Mouse (Mus musculus) midbrain, postnatal 0 days (tissue): ENCODE measurements at regions not wholly inside any gene's neighbourhood (a gene's known extent, or its start where the extent isn't known, plus 50 kb on each side); places are given as distances from the start of the nearest gene placed in this dataset.

Experiments
- ATAC-seq: fragments of 200-750 bp; cut with Nextera tagmentation; 2 replicates; pipeline ENCODE4 v1.8.0; 2017; ENCODE audit warnings: moderate number of reproducible peaks, mild to moderate bottlenecking, moderate TSS enrichment, moderate library complexity; ENCODE audit not compliant: low FRiP score
- DNase-seq: peaks from one replicate; pipeline ENCODE4 v3.0.0-alpha.2; 2015; ENCODE audit warnings: low spot score
- H3K27ac ChIP-seq: fragments of 300-500 bp; sonication (generic); 2 replicates; pipeline ENCODE4 v1.5.1; 2014; ENCODE audit warnings: low read depth, mild to moderate bottlenecking, low read length, mixed read lengths
- H3K27me3 ChIP-seq: fragments of 300-500 bp; sonication (generic); 2 replicates; pipeline ENCODE4 v1.6.1; 2014; ENCODE audit warnings: low read length, control low read depth, mixed read lengths; ENCODE audit not compliant: insufficient read depth
- H3K36me3 ChIP-seq: fragments of 300-500 bp; sonication (generic); 2 replicates; pipeline ENCODE4 v1.6.1; 2014; ENCODE audit warnings: low read length, control low read depth, mixed read lengths; ENCODE audit not compliant: insufficient read depth
- H3K4me1 ChIP-seq: fragments of 300-500 bp; sonication (generic); 2 replicates; pipeline ENCODE4 v1.6.1; 2014; ENCODE audit warnings: mild to moderate bottlenecking, control low read depth, antibody characterized with exemption, low read length, mixed read lengths; ENCODE audit not compliant: insufficient read depth
- H3K4me2 ChIP-seq: fragments of 300-500 bp; sonication (generic); 2 replicates; pipeline ENCODE4 v1.6.1; 2014; ENCODE audit warnings: low read depth, mild to moderate bottlenecking, low read length, mixed read lengths; ENCODE audit not compliant: poor library complexity, severe bottlenecking
- H3K4me3 ChIP-seq: fragments of 300-500 bp; sonication (generic); 2 replicates; pipeline ENCODE4 v1.5.1; 2014; ENCODE audit warnings: low read depth, mild to moderate bottlenecking, low read length, moderate library complexity
- H3K9ac ChIP-seq: fragments of 300-500 bp; sonication (generic); replicated peaks from 2 replicates; pipeline ENCODE4 v1.6.1; 2014; ENCODE audit warnings: mild to moderate bottlenecking, low read length, moderate library complexity, mixed read lengths; ENCODE audit not compliant: poor library complexity, severe bottlenecking
- H3K9me3 ChIP-seq: fragments of 300-500 bp; sonication (generic); 2 replicates; pipeline ENCODE4 v1.6.1; 2016; ENCODE audit warnings: low read length, control low read depth
- CTCF ChIP-seq: IDR thresholded peaks from 2 replicates; pipeline ENCODE4 v1.5.1; 2016; ENCODE audit warnings: antibody characterized with exemption, mild to moderate bottlenecking
- WGBS: fragments of 180-500 bp; shearing (Covaris S2); extraction: QIAGEN DNeasy Blood & Tissue Kit; methylation state at CpG from one replicate; pipeline ENCODE4 v1.1.7; 2014; 5-methylcytosine and 5-hydroxymethylcytosine counted together

GRCm38 (mm10) chr4:142350986-142351385, 111.8 kb upstream of the Kazn start:
- H3K4me2 ChIP-seq, result no peak overlapping the region
- H3K27ac ChIP-seq, result no peak overlapping the region
- no peak for ATAC-seq
- no peak overlapping the region for H3K9ac ChIP-seq
- no peak for DNase-seq
- no peaks in the 10 kb centered on the region for H3K9me3 ChIP-seq
- 95% methylated on average over 8 of the region's 8 CpGs for WGBS
- H3K4me3 ChIP-seq, result no peak overlapping the region
- no peak for TF ChIP-seq CTCF
- no peaks in the 10 kb centered on the region for H3K27me3 ChIP-seq
- no peaks in the 10 kb centered on the region for H3K4me1 ChIP-seq
- H3K36me3 ChIP-seq, result no peaks in the 10 kb centered on the region

- no peaks in the 10 kb centered on the region; the same call in 1 of the 2 replicates for H3K4me1 ChIP-seq
- ATAC-seq (no peak), DNase-seq (no peak)
- H3K9me3 ChIP-seq, result no peaks in the 10 kb centered on the region
- 51% methylated on average over 5 of the region's 6 CpGs for WGBS
- no peak overlapping the region for H3K4me2 ChIP-seq
- no peak overlapping the region for H3K4me3 ChIP-seq
- no peaks in the 10 kb centered on the region for H3K27me3 ChIP-seq
- peak; percentile 70 for TF ChIP-seq CTCF
- H3K27ac ChIP-seq, result no peak overlapping the region
- no peaks in the 10 kb centered on the region for H3K36me3 ChIP-seq
- no peak overlapping the region for H3K9ac ChIP-seq
Measured at GRCm38 (mm10) chr4:142348910-142349309, 109.7 kb upstream of the Kazn start.

- Histone ChIP-seq H3K4me3 (no peak overlapping the region), H3K4me1 (peaks cover 13% of the 10 kb centered on the region; the same call in 1 of the 2 replicates), H3K27me3 (no peaks in the 10 kb centered on the region), H3K36me3 (no peaks in the 10 kb centered on the region), H3K9me3 (no peaks in the 10 kb centered on the region), H3K9ac (no peak overlapping the region), H3K27ac (no peak overlapping the region), H3K4me2 (no peak overlapping the region)
- 40% methylated on average over 19 of the region's 19 CpGs for WGBS
- no peak for TF ChIP-seq CTCF
- ATAC-seq (no peak), DNase-seq (peak; percentile 56)
Measured at GRCm38 (mm10) chr4:142342482-142343206, 103.4 kb upstream of the Kazn start.

GRCm38 (mm10) chr4:142341305-142341704, 102.1 kb upstream of the Kazn start:
- Histone ChIP-seq H3K4me1 (peaks cover 13% of the 10 kb centered on the region; the same call in 1 of the 2 replicates), H3K4me3 (no peak overlapping the region), H3K36me3 (no peaks in the 10 kb centered on the region), H3K9me3 (no peaks in the 10 kb centered on the region), H3K27ac (no peak overlapping the region), H3K4me2 (no peak overlapping the region), H3K9ac (no peak overlapping the region), H3K27me3 (no peaks in the 10 kb centered on the region)
- ATAC-seq (no peak), DNase-seq (peak; percentile 44)
- 52% methylated on average over 4 of the region's 4 CpGs for WGBS
- TF ChIP-seq CTCF, result no peak

GRCm38 (mm10) chr4:142340057-142340456, 100.9 kb upstream of the Kazn start:
- Histone ChIP-seq H3K4me2 (no peak overlapping the region), H3K27ac (no peak overlapping the region), H3K4me1 (peaks cover 13% of the 10 kb centered on the region; the same call in 1 of the 2 replicates), H3K36me3 (no peaks in the 10 kb centered on the region), H3K9me3 (no peaks in the 10 kb centered on the region), H3K9ac (no peak overlapping the region), H3K4me3 (no peak overlapping the region), H3K27me3 (no peaks in the 10 kb centered on the region)
- ATAC-seq (0 out of 2 replicates have a peak, but pooled peaks have one; percentile 33), DNase-seq (peak; percentile 87)
- 11% methylated on average over 3 of the region's 3 CpGs for WGBS
- TF ChIP-seq CTCF, result peak; percentile 39

- Histone ChIP-seq H3K36me3 (no peaks in the 10 kb centered on the region), H3K9me3 (no peaks in the 10 kb centered on the region), H3K4me2 (no peak overlapping the region), H3K4me1 (peaks cover 13% of the 10 kb centered on the region; the same call in 1 of the 2 replicates), H3K4me3 (no peak overlapping the region), H3K9ac (no peak overlapping the region), H3K27ac (peak overlapping the region; percentile 43; the same call in 1 of the 2 replicates), H3K27me3 (no peaks in the 10 kb centered on the region)
- ATAC-seq (no peak), DNase-seq (peak; percentile 66)
- no peak for TF ChIP-seq CTCF
- 67% methylated on average over 8 of the region's 8 CpGs for WGBS
Measured at GRCm38 (mm10) chr4:142337701-142338100, 98.5 kb upstream of the Kazn start.
